14 mouse cellular contexts compared by ENCODE assay signal in genomic region chr11:114862687-114863086, GRCm38 (mm10). TPM values are rescaled to one million over a fixed set of nuclear protein-coding genes. Genes with fewer than 3 reads are reported as not detected.
"Had no signal": no experiment of that assay in that cellular context is flagged by ENCODE, and none has a peak within 500 bp of the region (broad histone marks: within the 10 kb centered on the region; RNA-seq: fewer than 3 reads in every experiment).

No protein-coding gene starts in this region.

- H3K27me3 ChIP-seq: kidney, embryonic 15.5 days; limb, embryonic 13.5 days; stomach, embryonic 15.5 days had no signal

- H3K4me3 ChIP-seq: kidney, embryonic 15.5 days; limb, embryonic 13.5 days; stomach, embryonic 15.5 days had no signal

- H3K27ac ChIP-seq: kidney, embryonic 15.5 days; limb, embryonic 13.5 days; stomach, embryonic 15.5 days had no signal

- H3K9me3 ChIP-seq: kidney, embryonic 15.5 days; limb, embryonic 13.5 days; stomach, embryonic 15.5 days had no signal

- H3K9ac ChIP-seq: kidney, embryonic 15.5 days; limb, embryonic 13.5 days; stomach, embryonic 15.5 days had no signal

- H3K36me3 ChIP-seq: stomach, embryonic 15.5 days had no signal

- DNase-seq: kidney, adult 18-20 months; kidney, postnatal 25 days; left cerebral cortex, postnatal 4 days; lung, adult 18-20 months; lung, postnatal 14 days; midbrain, embryonic 14.5 days; right cerebral cortex, postnatal 14 days; thymus, adult 2 months; thymus, postnatal 25 days had no signal

- H3K4me2 ChIP-seq: kidney, embryonic 15.5 days; limb, embryonic 13.5 days; liver, embryonic 11.5 days; stomach, embryonic 15.5 days had no signal

RNA-seq across cellular contexts. Expression of gene Gprc5c, which starts 11.7 kb away (rescaled TPM):
- total RNA-seq: megakaryocyte-erythroid progenitor cell, adult 5-6 weeks had no signal
